Mouse (Mus musculus) myocyte (in vitro differentiated cells): ENCODE results near the gene Msi1.

Source experiments
- CEBPB ChIP-seq: IDR thresholded peaks from 2 replicates; pipeline ENCODE4 v1.6.1; 2011; ENCODE audit warnings: mild to moderate bottlenecking, moderate library complexity; ENCODE audit not compliant: poor library complexity, insufficient read depth, severe bottlenecking
- MAX ChIP-seq: IDR thresholded peaks from one replicate; pipeline ENCODE4 v1.6.1; 2011; ENCODE audit warnings: low read depth, mild to moderate bottlenecking, control low read depth
- MYOD1 ChIP-seq, 3 experiments: IDR thresholded peaks; one replicate each; pipeline ENCODE4 v1.6.1; 2011; ENCODE audit warnings: control low read depth in 2 of 3, low read depth in 2 of 3, mild to moderate bottlenecking in 2 of 3, moderate library complexity in 1 of 3; ENCODE audit not compliant: insufficient read length in 2 of 3, control insufficient read depth in 1 of 3
- POLR2A ChIP-seq: IDR thresholded peaks from one replicate; pipeline ENCODE4 v1.6.1; 2011; ENCODE audit warnings: low read depth, mild to moderate bottlenecking, control low read depth, moderate library complexity; ENCODE audit not compliant: insufficient read length
- POLR2AphosphoS2 ChIP-seq: IDR thresholded peaks from one replicate; pipeline ENCODE4 v1.6.1; 2011; ENCODE audit warnings: low read depth, control low read depth; ENCODE audit not compliant: insufficient read length

DNA sequence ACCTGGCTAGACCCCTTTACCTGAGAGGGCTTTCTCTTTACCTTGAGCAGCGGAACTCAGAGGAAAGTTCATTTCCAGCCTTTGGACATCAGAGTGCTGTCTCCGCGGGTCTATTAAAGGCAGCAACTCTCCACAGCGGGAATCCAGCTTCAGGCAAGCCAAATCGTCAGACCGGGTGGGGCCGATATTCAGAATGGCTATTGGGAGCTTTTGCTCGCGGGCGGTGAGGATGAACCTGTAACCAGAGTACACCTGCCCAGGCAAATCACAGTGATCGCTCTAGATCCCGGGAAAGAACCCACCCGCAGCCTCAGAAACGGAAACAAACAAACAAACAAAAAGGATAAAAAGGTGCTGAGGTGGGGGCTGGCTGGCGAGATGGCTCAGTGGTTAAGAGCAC lies 50.2 kb downstream of the Msi1 start:
- TF ChIP-seq POLR2A (no peak), CEBPB (no peak), MAX (no peak), POLR2AphosphoS2 (no peak), MYOD1 (IDR thresholded peaks at IDR 0.05; ENCODE audit: control insufficient read depth in 1 of 3, insufficient read length in 2 of 3, low read depth in 2 of 3) (no peak)
